Mouse (Mus musculus): Measurements from ENCODE around the gene Flvcr2. TPM values are rescaled to one million over a fixed set of nuclear protein-coding genes. Genes with fewer than 3 reads are reported as not detected.

Gene Flvcr2
- polyA plus RNA-seq, 1 experiment from 2014 or later: 2.6 TPM

- H3K27me3 ChIP-seq (replicated peaks; ENCODE audit: control insufficient read depth, insufficient read depth, low read length): no peaks in the 10 kb centered on the region
- no peak for ATAC-seq
- no peak overlapping the region for H3K4me3 ChIP-seq (ENCODE audit: low read depth, low read length)
- no peaks in the 10 kb centered on the region for H3K4me1 ChIP-seq (ENCODE audit: control insufficient read depth, insufficient read depth, low read length)
- no peak overlapping the region for H3K4me2 ChIP-seq (ENCODE audit: low read length)
- H3K27ac ChIP-seq (ENCODE audit: low read depth, low read length): no peak overlapping the region
- DNase-seq (ENCODE audit: low spot score): no peak
- no peaks in the 10 kb centered on the region for H3K9me3 ChIP-seq (replicated peaks; ENCODE audit: control insufficient read depth, low read length)
- peaks cover 12% of the 10 kb centered on the region; the same call in 1 of the 2 replicates for H3K36me3 ChIP-seq (ENCODE audit: control insufficient read depth, insufficient read depth, low read length)
- no peak overlapping the region for H3K9ac ChIP-seq (ENCODE audit: low read length)
- 93% methylated on average over 12 of the region's 12 CpGs for WGBS
Observed at GRCm38 (mm10) chr12:85839371-85840000, 93.1 kb downstream of the Flvcr2 start.

- WGBS: 84% methylated on average over 7 of the region's 7 CpGs
- Histone ChIP-seq H3K4me2 (ENCODE audit: low read length) (no peak overlapping the region), H3K9me3 (replicated peaks; ENCODE audit: control insufficient read depth, low read length) (no peaks in the 10 kb centered on the region), H3K27me3 (replicated peaks; ENCODE audit: control insufficient read depth, insufficient read depth, low read length) (no peaks in the 10 kb centered on the region), H3K4me1 (ENCODE audit: control insufficient read depth, insufficient read depth, low read length) (no peaks in the 10 kb centered on the region), H3K9ac (ENCODE audit: low read length) (no peak overlapping the region), H3K4me3 (ENCODE audit: low read depth, low read length) (no peak overlapping the region), H3K36me3 (ENCODE audit: control insufficient read depth, insufficient read depth, low read length) (peaks cover 14% of the 10 kb centered on the region; the same call in 1 of the 2 replicates), H3K27ac (ENCODE audit: low read depth, low read length) (no peak overlapping the region)
- DNase-seq (ENCODE audit: low spot score): peak; percentile 34
- ATAC-seq: no peak
Observed at GRCm38 (mm10) chr12:85848164-85848958, 102.0 kb downstream of the Flvcr2 start.

- H3K4me3 ChIP-seq (ENCODE audit: low read depth, low read length): no peak overlapping the region
- H3K4me1 ChIP-seq (ENCODE audit: control insufficient read depth, insufficient read depth, low read length): no peaks in the 10 kb centered on the region
- 0 out of 2 replicates have a peak, but pooled peaks cover 6% of the 10 kb centered on the region for H3K36me3 ChIP-seq (ENCODE audit: control insufficient read depth, insufficient read depth, low read length)
- H3K4me2 ChIP-seq (ENCODE audit: low read length): no peak overlapping the region
- no peak overlapping the region for H3K9ac ChIP-seq (ENCODE audit: low read length)
- ATAC-seq (no peak), DNase-seq (ENCODE audit: low spot score) (no peak)
- H3K27ac ChIP-seq (ENCODE audit: low read depth, low read length): no peak overlapping the region
- H3K9me3 ChIP-seq (replicated peaks; ENCODE audit: control insufficient read depth, low read length): no peaks in the 10 kb centered on the region
- H3K27me3 ChIP-seq (replicated peaks; ENCODE audit: control insufficient read depth, insufficient read depth, low read length): no peaks in the 10 kb centered on the region
- WGBS: 91% methylated on average over 8 of the region's 8 CpGs
Observed at GRCm38 (mm10) chr12:85850661-85851060, 104.3 kb downstream of the Flvcr2 start.

- no peak for DNase-seq (ENCODE audit: low spot score)
- WGBS: 84% methylated on average over 4 of the region's 4 CpGs
- no peak overlapping the region for H3K4me2 ChIP-seq (ENCODE audit: low read length)
Observed at GRCm38 (mm10) chr12:85853836-85854235, 107.5 kb downstream of the Flvcr2 start.

GRCm38 (mm10) chr12:85854271-85854670, 107.9 kb downstream of the Flvcr2 start:
- no peak overlapping the region for H3K27ac ChIP-seq (ENCODE audit: low read depth, low read length)
- ATAC-seq (no peak), DNase-seq (ENCODE audit: low spot score) (peak; percentile 21)
- no peak overlapping the region for H3K4me2 ChIP-seq (ENCODE audit: low read length)
- H3K9me3 ChIP-seq (replicated peaks; ENCODE audit: control insufficient read depth, low read length): no peaks in the 10 kb centered on the region
- no peak overlapping the region for H3K4me3 ChIP-seq (ENCODE audit: low read depth, low read length)
- H3K27me3 ChIP-seq (replicated peaks; ENCODE audit: control insufficient read depth, insufficient read depth, low read length): no peaks in the 10 kb centered on the region
- no peak overlapping the region for H3K9ac ChIP-seq (ENCODE audit: low read length)
- WGBS: 59% methylated on average over 1 of the region's 1 CpGs
- no peaks in the 10 kb centered on the region; the same call in 1 of the 2 replicates for H3K36me3 ChIP-seq (ENCODE audit: control insufficient read depth, insufficient read depth, low read length)
- 0 out of 2 replicates have a peak, but pooled peaks cover 3% of the 10 kb centered on the region for H3K4me1 ChIP-seq (ENCODE audit: control insufficient read depth, insufficient read depth, low read length)

More at GRCm38 (mm10) chr12:85853836-85854235, 107.5 kb downstream of the Flvcr2 start:
- ATAC-seq: no peak
- no peaks in the 10 kb centered on the region for H3K9me3 ChIP-seq (replicated peaks; ENCODE audit: control insufficient read depth, low read length)
- H3K27me3 ChIP-seq (replicated peaks; ENCODE audit: control insufficient read depth, insufficient read depth, low read length): no peaks in the 10 kb centered on the region
- 0 out of 2 replicates have a peak, but pooled peaks cover under 1% of the 10 kb centered on the region for H3K4me1 ChIP-seq (ENCODE audit: control insufficient read depth, insufficient read depth, low read length)
- no peak overlapping the region for H3K27ac ChIP-seq (ENCODE audit: low read depth, low read length)
- H3K9ac ChIP-seq (ENCODE audit: low read length): no peak overlapping the region
- peaks cover 3% of the 10 kb centered on the region; the same call in 1 of the 2 replicates for H3K36me3 ChIP-seq (ENCODE audit: control insufficient read depth, insufficient read depth, low read length)
- H3K4me3 ChIP-seq (ENCODE audit: low read depth, low read length): no peak overlapping the region

GRCm38 (mm10) chr12:85857300-85857699, 111.0 kb downstream of the Flvcr2 start:
- no peaks in the 10 kb centered on the region for H3K27me3 ChIP-seq (replicated peaks; ENCODE audit: control insufficient read depth, insufficient read depth, low read length)
- H3K9ac ChIP-seq (ENCODE audit: low read length): no peak overlapping the region
- no peak for DNase-seq (ENCODE audit: low spot score)
- H3K4me1 ChIP-seq (ENCODE audit: control insufficient read depth, insufficient read depth, low read length): peaks cover 6% of the 10 kb centered on the region; the same call in 1 of the 2 replicates
- H3K27ac ChIP-seq (ENCODE audit: low read depth, low read length): no peak overlapping the region
- H3K9me3 ChIP-seq (replicated peaks; ENCODE audit: control insufficient read depth, low read length): no peaks in the 10 kb centered on the region
- no peak for ATAC-seq
- H3K4me3 ChIP-seq (ENCODE audit: low read depth, low read length): no peak overlapping the region
- no peaks in the 10 kb centered on the region; the same call in 1 of the 2 replicates for H3K36me3 ChIP-seq (ENCODE audit: control insufficient read depth, insufficient read depth, low read length)
- H3K4me2 ChIP-seq (ENCODE audit: low read length): no peak overlapping the region
- 95% methylated on average over 7 of the region's 7 CpGs for WGBS

GRCm38 (mm10) chr12:85859111-85859510, 112.8 kb downstream of the Flvcr2 start:
- Histone ChIP-seq H3K4me2 (ENCODE audit: low read length) (no peak overlapping the region), H3K27ac (ENCODE audit: low read depth, low read length) (no peak overlapping the region; the same call in 1 of the 2 replicates), H3K4me3 (ENCODE audit: low read depth, low read length) (no peak overlapping the region), H3K4me1 (ENCODE audit: control insufficient read depth, insufficient read depth, low read length) (peaks cover 6% of the 10 kb centered on the region; the same call in 1 of the 2 replicates), H3K36me3 (ENCODE audit: control insufficient read depth, insufficient read depth, low read length) (peaks cover 6% of the 10 kb centered on the region; the same call in 1 of the 2 replicates), H3K27me3 (replicated peaks; ENCODE audit: control insufficient read depth, insufficient read depth, low read length) (no peaks in the 10 kb centered on the region), H3K9me3 (replicated peaks; ENCODE audit: control insufficient read depth, low read length) (no peaks in the 10 kb centered on the region), H3K9ac (ENCODE audit: low read length) (no peak overlapping the region)
- DNase-seq (ENCODE audit: low spot score) (no peak), ATAC-seq (no peak)
- 57% methylated on average over 3 of the region's 3 CpGs for WGBS

GRCm38 (mm10) chr12:85859511-85860189, 113.3 kb downstream of the Flvcr2 start:
- no peaks in the 10 kb centered on the region for H3K9me3 ChIP-seq (replicated peaks; ENCODE audit: control insufficient read depth, low read length)
- no peak overlapping the region for H3K4me2 ChIP-seq (ENCODE audit: low read length)
- DNase-seq (ENCODE audit: low spot score): peak; percentile 78
- ATAC-seq: peak; percentile 32; the same call in 1 of the 2 replicates
- WGBS: 34% methylated on average over 3 of the region's 3 CpGs
- peaks cover 6% of the 10 kb centered on the region; the same call in 1 of the 2 replicates for H3K4me1 ChIP-seq (ENCODE audit: control insufficient read depth, insufficient read depth, low read length)
- no peaks in the 10 kb centered on the region for H3K27me3 ChIP-seq (replicated peaks; ENCODE audit: control insufficient read depth, insufficient read depth, low read length)
- no peak overlapping the region for H3K9ac ChIP-seq (ENCODE audit: low read length)
- no peak overlapping the region for H3K4me3 ChIP-seq (ENCODE audit: low read depth, low read length)
- peaks cover 7% of the 10 kb centered on the region; the same call in 1 of the 2 replicates for H3K36me3 ChIP-seq (ENCODE audit: control insufficient read depth, insufficient read depth, low read length)
- no peak overlapping the region for H3K27ac ChIP-seq (ENCODE audit: low read depth, low read length)

Data from forebrain, embryonic 14.5 days (tissue).